Comparison of ENCODE assay signal across 25 mouse cellular contexts in genomic region chr5:134502591-134502990, GRCm38 (mm10). TPM values are rescaled to one million over a fixed set of nuclear protein-coding genes. Genes with fewer than 3 reads are reported as not detected.
DNase-seq lines count a peak whose midpoint lies in the region; TF ChIP-seq lines count a peak whose summit lies in the region.
"Had no signal": no experiment of that assay in that cellular context is flagged by ENCODE, and none has a peak within 500 bp of the region (broad histone marks: within the 10 kb centered on the region; RNA-seq: fewer than 3 reads in every experiment).

No protein-coding gene starts in this region.

- H3K4me3 ChIP-seq in ES-Bruce4 (ENCODE audit: low read depth, low read length), result peak overlapping the region; percentile 42
- no peak overlapping the region for H3K4me3 ChIP-seq in hindbrain, embryonic 10.5 days
- H3K4me3 ChIP-seq: embryonic facial prominence, embryonic 13.5 days; embryonic facial prominence, embryonic 15.5 days; erythroblast, embryonic 14.5 days; forebrain, embryonic 10.5 days; forebrain, embryonic 12.5 days had no signal

- no peak for TF ChIP-seq CTCF in ES-Bruce4 (IDR thresholded peaks at IDR 0.05; ENCODE audit: low read depth, low read length)

- no peaks in the 10 kb centered on the region for H3K27me3 ChIP-seq in ES-Bruce4 (ENCODE audit: control insufficient read depth, insufficient read depth, low read length, poor library complexity, severe bottlenecking)
- H3K27me3 ChIP-seq in hindbrain, embryonic 10.5 days (ENCODE audit: insufficient read depth, poor library complexity, severe bottlenecking), result no peaks in the 10 kb centered on the region
- H3K27me3 ChIP-seq: embryonic facial prominence, embryonic 13.5 days; embryonic facial prominence, embryonic 15.5 days; forebrain, embryonic 12.5 days; Patski had no signal

- no peaks in the 10 kb centered on the region for H3K9me3 ChIP-seq in ES-Bruce4 (replicated peaks; ENCODE audit: control insufficient read depth, insufficient read depth, low read length, poor library complexity, severe bottlenecking)
- H3K9me3 ChIP-seq in hindbrain, embryonic 10.5 days, result no peaks in the 10 kb centered on the region
- H3K9me3 ChIP-seq: embryonic facial prominence, embryonic 13.5 days; embryonic facial prominence, embryonic 15.5 days; forebrain, embryonic 10.5 days; forebrain, embryonic 12.5 days; G1E had no signal

- H3K4me1 ChIP-seq in ES-Bruce4 (ENCODE audit: control insufficient read depth, insufficient read depth, low read length), result no peaks in the 10 kb centered on the region
- 0 out of 2 replicates have a peak, but pooled peaks cover 3% of the 10 kb centered on the region for H3K4me1 ChIP-seq in hindbrain, embryonic 10.5 days (replicated peaks)
- H3K4me1 ChIP-seq: embryonic facial prominence, embryonic 13.5 days; embryonic facial prominence, embryonic 15.5 days had no signal

- no peak overlapping the region for H3K27ac ChIP-seq in ES-Bruce4 (ENCODE audit: insufficient read depth, low read length)
- no peak overlapping the region for H3K27ac ChIP-seq in hindbrain, embryonic 10.5 days
- H3K27ac ChIP-seq: embryonic facial prominence, embryonic 13.5 days; embryonic facial prominence, embryonic 15.5 days; forebrain, embryonic 10.5 days; forebrain, embryonic 12.5 days had no signal

- peak overlapping the region; percentile 33; the same call in 1 of the 2 replicates for H3K9ac ChIP-seq in ES-Bruce4 (ENCODE audit: low read depth, poor library complexity, severe bottlenecking)
- H3K9ac ChIP-seq: embryonic facial prominence, embryonic 13.5 days; embryonic facial prominence, embryonic 15.5 days; forebrain, embryonic 12.5 days had no signal

- WGBS in hindbrain, embryonic 10.5 days, result 90% methylated on average over 18 of the region's 18 CpGs

- no peak for TF ChIP-seq POLR2A in ES-Bruce4 (IDR thresholded peaks at IDR 0.05; ENCODE audit: insufficient read depth, low read length)

- TF ChIP-seq EP300 in ES-Bruce4 (IDR thresholded peaks at IDR 0.05; ENCODE audit: insufficient read depth, low read depth, low read length), result no peak

- H3K36me3 ChIP-seq in ES-Bruce4 (ENCODE audit: control insufficient read depth, insufficient read depth, low read length, poor library complexity, severe bottlenecking), result no peaks in the 10 kb centered on the region
- peaks cover 94% of the 10 kb centered on the region for H3K36me3 ChIP-seq in hindbrain, embryonic 10.5 days
- H3K36me3 ChIP-seq: G1E had no signal

- DNase-seq in layer of hippocampus, adult 9-11 months, result peak; percentile 3
- DNase-seq in layer of hippocampus, postnatal 25 days (ENCODE audit: extremely low spot score in 1 of 2, low spot score in 1 of 2), result no peak
- peak; percentile 67 for DNase-seq in ZHBTc4 (ENCODE audit: low read depth, low spot score)
- no peak for DNase-seq in kidney, adult 18-20 months
- no peak for DNase-seq in hindbrain, embryonic 10.5 days (ENCODE audit: low spot score)
- DNase-seq: adrenal gland, adult 2 months; adrenal gland, postnatal 10 days; adrenal gland, postnatal 25 days; cerebellum, adult 11 months; cerebellum, adult 18-20 months; cerebellum, adult 8-10 months; cerebellum, adult 9-11 months; cerebellum, postnatal 14 days; cerebellum, postnatal 36 days; embryo, embryonic 11 days had no signal

RNA-seq across cellular contexts. Expression of gene Gtf2ird1, which starts 46.1 kb away (rescaled TPM):
- total RNA-seq in layer of hippocampus, postnatal 25 days (2021), result 10 to 100 TPM; 23.1 to 29.9 TPM
- 91.5 and 94.2 TPM in 2 replicates for polyA plus RNA-seq in ES-Bruce4 (2011; ENCODE audit: insufficient read depth, insufficient read length, low read depth, missing spikeins)
- 84.8 and 91.6 TPM in 2 replicates for polyA plus RNA-seq in hindbrain, embryonic 10.5 days (2016; fragmentation: Nextera tagmentation; extraction: Ambion mirVana)

RNA-seq across cellular contexts. Expression of gene Clip2, which starts 49.6 kb away (rescaled TPM):
- total RNA-seq in layer of hippocampus, postnatal 25 days (2021), result 100 to 1,000 TPM in 1 of 2 experiments, 10 to 100 TPM in 1; 99.8 to 101 TPM
- 5.4 and 5.6 TPM in 2 replicates for polyA plus RNA-seq in ES-Bruce4 (2011; ENCODE audit: insufficient read depth, insufficient read length, low read depth, missing spikeins)
- 6.0 and 8.1 TPM in 2 replicates for polyA plus RNA-seq in hindbrain, embryonic 10.5 days (2016; fragmentation: Nextera tagmentation; extraction: Ambion mirVana)

RNA-seq across cellular contexts. Expression of gene Syna, which starts 57.4 kb away (rescaled TPM):
- total RNA-seq in layer of hippocampus, postnatal 25 days (2021), result 1 to 10 TPM; 5.1 to 6.7 TPM
- 0.33 and 0.69 TPM in 2 replicates for polyA plus RNA-seq in ES-Bruce4 (2011; ENCODE audit: insufficient read depth, insufficient read length, low read depth, missing spikeins)
- 0.09 and 0.12 TPM in 2 replicates for polyA plus RNA-seq in hindbrain, embryonic 10.5 days (2016; fragmentation: Nextera tagmentation; extraction: Ambion mirVana)
- total RNA-seq: adrenal gland, adult 2 months; adrenal gland, postnatal 10 days; adrenal gland, postnatal 25 days; common myeloid progenitor, adult 5-6 weeks had no signal
- polyA plus RNA-seq: embryonic facial prominence, embryonic 11.5 days; erythroblast, embryonic 14.5 days; forebrain, embryonic 10.5 days; G1E had no signal

Comparison
In these comparisons a context has a peak if more than half of its experiments do, and no peak if none do; other contexts are left out.
1. DNase-seq: peak in layer of hippocampus, adult 9-11 months (single experiment) and ZHBTc4 (single experiment); none in layer of hippocampus, postnatal 25 days (0 of 2), kidney, adult 18-20 months (single experiment) and hindbrain, embryonic 10.5 days (single experiment).